Mouse (Mus musculus) midbrain, embryonic 10.5 days (tissue): Measurements from ENCODE around the gene Usp10. TPM values are rescaled to one million over a fixed set of nuclear protein-coding genes. Genes with fewer than 3 reads are reported as not detected.

Experiments used
- DNase-seq: peaks from one replicate; pipeline ENCODE4 v3.0.0-alpha.2; 2017; ENCODE audit warnings: low spot score
- H3K27ac ChIP-seq: fragments of 300-500 bp; sonication (generic); replicated peaks from 2 replicates; pipeline ENCODE4 v1.5.1; 2016; ENCODE audit warnings: mild to moderate bottlenecking
- H3K27me3 ChIP-seq: fragments of 300-500 bp; sonication (generic); 2 replicates; pipeline ENCODE4 v1.6.1; 2016; ENCODE audit warnings: low read depth, mild to moderate bottlenecking; ENCODE audit not compliant: poor library complexity, severe bottlenecking
- H3K36me3 ChIP-seq: fragments of 300-500 bp; sonication (generic); 2 replicates; pipeline ENCODE4 v1.6.1; 2016; ENCODE audit warnings: mild to moderate bottlenecking, moderate library complexity
- H3K4me1 ChIP-seq: fragments of 300-500 bp; sonication (generic); 2 replicates; pipeline ENCODE4 v1.6.1; 2016
- H3K4me3 ChIP-seq: fragments of 300-500 bp; sonication (generic); 2 replicates; pipeline ENCODE4 v1.5.1; 2016; ENCODE audit warnings: mild to moderate bottlenecking, moderate library complexity
- H3K9me3 ChIP-seq: fragments of 300-500 bp; sonication (generic); replicated peaks from 2 replicates; pipeline ENCODE4 v1.6.1; 2016; ENCODE audit warnings: mild to moderate bottlenecking
- WGBS: fragments of 180-500 bp; shearing (Covaris S2); methylation state at CpG from one replicate; pipeline ENCODE4 v1.1.7; 2016; 5-methylcytosine and 5-hydroxymethylcytosine counted together
- polyA plus RNA-seq: library from polyadenylated mRNA; unstranded; fragments of >200 nt; fragmentation: Nextera tagmentation; extraction: Ambion mirVana; gene quantifications from 2 replicates; pipeline ENCODE4 v1.2.1, GENCODE M21; 2016

The Usp10 gene
- polyA plus RNA-seq, 1 experiment from 2014 or later: 227 TPM

GRCm38 (mm10) chr8:119897933-119898332 is 12.2 kb upstream of the Usp10 start:
- peaks cover 5% of the 10 kb centered on the region for H3K4me1 ChIP-seq
- no peaks in the 10 kb centered on the region for H3K9me3 ChIP-seq
- 24% methylated on average over 13 of the region's 13 CpGs for WGBS
- no peak overlapping the region for H3K27ac ChIP-seq
- no peaks in the 10 kb centered on the region for H3K36me3 ChIP-seq
- H3K4me3 ChIP-seq: no peak overlapping the region
- no peak for DNase-seq
- peaks cover 46% of the 10 kb centered on the region for H3K27me3 ChIP-seq

DNA sequence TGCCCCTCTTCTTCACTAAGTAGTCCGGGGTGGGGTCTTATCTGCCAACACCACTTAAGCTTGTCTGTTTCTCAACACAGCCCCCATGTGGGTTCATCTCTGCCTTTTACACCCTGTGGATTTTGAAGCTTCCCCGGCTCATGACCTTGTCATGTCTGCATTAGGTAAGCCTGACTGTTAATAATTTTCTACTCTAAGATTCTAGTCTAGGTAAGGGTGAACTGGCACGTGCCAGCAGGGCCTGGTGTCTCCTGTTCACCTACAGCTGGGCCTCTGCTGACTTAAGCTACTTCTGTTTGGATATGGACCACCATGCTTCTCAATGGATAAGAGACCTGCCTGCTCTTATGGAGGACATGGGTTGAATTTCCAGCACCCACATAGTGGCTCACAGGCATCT is 8.8 kb upstream of the Usp10 start:
- Histone ChIP-seq H3K4me1 (peaks cover 12% of the 10 kb centered on the region), H3K36me3 (no peaks in the 10 kb centered on the region), H3K9me3 (no peaks in the 10 kb centered on the region), H3K27me3 (peaks cover 46% of the 10 kb centered on the region), H3K4me3 (no peak overlapping the region), H3K27ac (no peak overlapping the region)
- no peak for DNase-seq
- WGBS: 85% methylated on average over 3 of the region's 3 CpGs

DNA sequence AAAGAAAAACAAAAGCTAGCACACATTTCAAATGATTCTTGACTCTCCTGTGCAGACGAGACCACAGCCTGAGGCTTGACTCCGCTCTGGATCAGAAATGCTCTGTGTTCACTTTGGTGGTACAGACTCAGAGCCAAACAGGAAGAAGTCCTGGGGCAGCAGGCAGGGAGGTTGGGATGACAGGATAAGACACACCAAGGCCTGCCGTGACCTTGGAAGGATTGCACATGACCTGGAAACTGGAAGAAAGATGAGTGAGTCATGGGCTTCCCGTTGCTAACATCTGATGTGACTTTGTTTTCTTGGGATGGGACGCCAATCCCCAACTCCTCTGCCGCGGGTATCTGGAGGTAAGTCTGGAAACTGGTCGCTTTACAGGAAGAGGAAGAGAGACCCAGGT is 8.2 kb upstream of the Usp10 start:
- peaks cover 12% of the 10 kb centered on the region for H3K4me1 ChIP-seq
- no peak for DNase-seq
- H3K4me3 ChIP-seq: no peak overlapping the region
- H3K9me3 ChIP-seq: no peaks in the 10 kb centered on the region
- 72% methylated on average over 8 of the region's 8 CpGs for WGBS
- H3K27ac ChIP-seq: no peak overlapping the region
- peaks cover 44% of the 10 kb centered on the region for H3K27me3 ChIP-seq
- H3K36me3 ChIP-seq: no peaks in the 10 kb centered on the region

GRCm38 (mm10) chr8:119904323-119904911 is 5.7 kb upstream of the Usp10 start:
- Histone ChIP-seq H3K27me3 (peaks cover 20% of the 10 kb centered on the region), H3K4me3 (no peak overlapping the region), H3K4me1 (peaks cover 7% of the 10 kb centered on the region), H3K9me3 (no peaks in the 10 kb centered on the region), H3K27ac (no peak overlapping the region), H3K36me3 (no peaks in the 10 kb centered on the region)
- DNase-seq: no peak
- WGBS: 65% methylated on average over 12 of the region's 12 CpGs

- under 1% methylated on average over 82 of the region's 97 CpGs for WGBS
- Histone ChIP-seq H3K36me3 (peaks cover 2% of the 10 kb centered on the region; the same call in 1 of the 2 replicates), H3K9me3 (no peaks in the 10 kb centered on the region), H3K27ac (peak within 1 kb of the TSS; percentile 97), H3K4me1 (peaks cover 55% of the 10 kb centered on the region), H3K27me3 (peaks cover 6% of the 10 kb centered on the region), H3K4me3 (peak within 1 kb of the TSS; percentile 85)
- DNase-seq: peak; percentile 92
Measured at GRCm38 (mm10) chr8:119910547-119911257, 542 bp downstream of the Usp10 start, which contains the start of gene Gm20388. Gene Gm20388 (plus strand): TSS chr8:119910841.

- Histone ChIP-seq H3K4me1 (peaks cover 60% of the 10 kb centered on the region), H3K9me3 (no peaks in the 10 kb centered on the region), H3K27me3 (peaks cover 6% of the 10 kb centered on the region), H3K27ac (peak overlapping the region; percentile 97), H3K4me3 (peak overlapping the region; percentile 85), H3K36me3 (peaks cover 2% of the 10 kb centered on the region; the same call in 1 of the 2 replicates)
- 1% methylated on average over 30 of the region's 30 CpGs for WGBS
- DNase-seq: no peak
Measured at GRCm38 (mm10) chr8:119911258-119911962, 1.2 kb downstream of the Usp10 start.

- peaks cover 6% of the 10 kb centered on the region for H3K27me3 ChIP-seq
- peak overlapping the region; percentile 85 for H3K4me3 ChIP-seq
- H3K9me3 ChIP-seq: no peaks in the 10 kb centered on the region
- DNase-seq: no peak
- WGBS: 49% methylated on average over 6 of the region's 6 CpGs
- H3K36me3 ChIP-seq: peaks cover 7% of the 10 kb centered on the region
- peaks cover 65% of the 10 kb centered on the region for H3K4me1 ChIP-seq
- H3K27ac ChIP-seq: no peak overlapping the region
Measured at GRCm38 (mm10) chr8:119912643-119913042, 2.5 kb downstream of the Usp10 start.

GRCm38 (mm10) chr8:119913181-119913580 is 3.0 kb downstream of the Usp10 start:
- Histone ChIP-seq H3K27ac (no peak overlapping the region), H3K4me1 (peaks cover 65% of the 10 kb centered on the region), H3K27me3 (peaks cover 6% of the 10 kb centered on the region), H3K9me3 (no peaks in the 10 kb centered on the region), H3K36me3 (peaks cover 13% of the 10 kb centered on the region), H3K4me3 (peak overlapping the region; percentile 85)
- DNase-seq: no peak
- WGBS: 79% methylated on average over 3 of the region's 3 CpGs

- peaks cover 65% of the 10 kb centered on the region for H3K4me1 ChIP-seq
- H3K4me3 ChIP-seq: peak overlapping the region; percentile 11; the same call in 1 of the 2 replicates
- peaks cover 6% of the 10 kb centered on the region for H3K27me3 ChIP-seq
- H3K27ac ChIP-seq: no peak overlapping the region
- peaks cover 22% of the 10 kb centered on the region for H3K36me3 ChIP-seq
- DNase-seq: no peak
- no peaks in the 10 kb centered on the region for H3K9me3 ChIP-seq
- WGBS: 73% methylated on average over 2 of the region's 2 CpGs
Measured at GRCm38 (mm10) chr8:119914161-119914560, 4.0 kb downstream of the Usp10 start.

DNA sequence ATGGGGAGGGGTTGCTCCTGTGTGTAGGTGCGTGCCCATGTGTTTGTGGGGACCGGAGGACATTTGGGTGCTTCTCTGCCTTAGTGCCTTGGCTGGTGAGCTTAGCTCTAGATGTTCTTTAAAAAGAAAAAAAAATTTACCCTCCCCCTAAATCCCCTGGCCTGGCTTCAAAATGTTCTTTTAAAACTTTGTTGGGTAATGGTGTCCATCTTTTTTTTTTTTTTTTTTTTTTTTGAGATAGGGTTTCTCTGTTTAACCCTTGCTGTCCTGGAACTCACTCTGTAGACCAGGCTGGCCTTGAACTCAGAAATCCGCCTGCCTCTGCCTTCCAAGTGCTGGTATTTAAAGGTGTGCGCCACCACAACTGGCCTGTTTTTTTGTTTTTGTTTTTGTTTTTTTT is 5.1 kb downstream of the Usp10 start:
- Histone ChIP-seq H3K9me3 (no peaks in the 10 kb centered on the region), H3K27ac (no peak overlapping the region), H3K36me3 (peaks cover 28% of the 10 kb centered on the region), H3K4me3 (no peak overlapping the region), H3K4me1 (peaks cover 58% of the 10 kb centered on the region), H3K27me3 (no peaks in the 10 kb centered on the region)
- no peak for DNase-seq
- WGBS: 95% methylated on average over 4 of the region's 4 CpGs

DNA sequence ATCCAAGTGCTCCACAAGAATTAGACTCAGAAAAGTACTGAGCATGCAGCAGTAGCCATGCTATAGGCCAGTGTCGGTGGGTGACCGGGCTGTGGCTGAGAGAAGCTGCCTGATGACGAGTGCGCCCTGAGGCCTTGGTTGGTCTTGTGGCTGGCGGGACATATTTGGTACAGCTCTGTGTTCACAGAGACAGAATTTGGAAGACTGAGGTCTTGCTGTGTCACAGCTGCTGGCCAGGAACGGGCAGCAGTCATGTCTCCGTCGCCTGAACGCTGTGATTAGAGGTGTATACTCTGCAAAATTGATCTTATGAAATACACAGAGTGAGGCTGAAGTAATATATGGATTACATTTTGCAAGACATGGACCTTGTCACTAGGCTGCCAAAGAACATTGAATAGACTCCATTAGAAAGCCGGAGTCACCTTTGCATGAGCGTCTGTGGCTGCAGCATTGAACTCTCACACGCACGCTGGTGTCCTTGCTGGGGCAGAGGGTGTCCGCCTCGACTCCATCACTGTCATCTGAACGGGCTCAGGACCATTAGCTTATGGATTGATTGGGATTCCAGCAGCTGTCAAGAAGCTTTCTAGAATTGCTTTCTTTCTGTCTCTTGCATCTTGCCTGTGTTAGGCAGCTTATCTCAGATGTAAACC is 6.2 kb downstream of the Usp10 start:
- Histone ChIP-seq H3K4me3 (no peak overlapping the region), H3K36me3 (peaks cover 37% of the 10 kb centered on the region), H3K27me3 (no peaks in the 10 kb centered on the region), H3K27ac (no peak overlapping the region), H3K4me1 (peaks cover 52% of the 10 kb centered on the region), H3K9me3 (no peaks in the 10 kb centered on the region)
- DNase-seq: no peak
- 92% methylated on average over 16 of the region's 16 CpGs for WGBS

DNA sequence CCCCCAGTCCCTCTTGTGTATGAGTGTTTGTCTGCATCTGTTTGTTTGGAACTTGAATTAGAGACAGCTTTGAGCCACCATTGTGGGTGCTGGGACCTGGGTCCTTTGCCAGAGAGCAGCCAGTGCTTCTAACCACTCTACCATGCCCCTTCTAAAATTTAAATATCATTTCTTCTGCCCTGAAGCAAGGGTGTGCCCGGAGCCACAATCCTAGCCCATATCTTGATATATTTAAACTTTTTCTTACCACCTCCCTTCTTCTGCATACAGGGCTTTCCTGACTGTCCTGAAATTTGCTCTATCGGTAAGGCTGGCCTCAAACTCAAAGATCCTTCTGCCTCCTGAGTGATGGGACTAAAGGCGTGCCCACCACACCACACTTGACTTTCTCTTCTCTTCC is 7.3 kb downstream of the Usp10 start:
- DNase-seq: no peak
- Histone ChIP-seq H3K27me3 (no peaks in the 10 kb centered on the region), H3K27ac (no peak overlapping the region), H3K4me3 (no peak overlapping the region), H3K36me3 (peaks cover 37% of the 10 kb centered on the region), H3K9me3 (no peaks in the 10 kb centered on the region), H3K4me1 (peaks cover 46% of the 10 kb centered on the region)
- WGBS: 90% methylated on average over 3 of the region's 3 CpGs
